Mouse (Mus musculus) myocyte (in vitro differentiated cells): ENCODE measurements around the gene Nufip1. TPM values are rescaled to one million over a fixed set of nuclear protein-coding genes. Genes with fewer than 3 reads are reported as not detected.
"Not testable (repeated sequence)": the region's sequence is repeated elsewhere in the genome, so short reads cannot be mapped to it uniquely, and the experiment has no call there.

ENCODE experiments used
- H3K27me3 ChIP-seq: one replicate; pipeline ENCODE4 v1.6.1; 2011; ENCODE audit not compliant: control insufficient read depth, insufficient read depth, insufficient read length
- H3K36me3 ChIP-seq: one replicate; pipeline ENCODE4 v1.6.1; 2011; ENCODE audit not compliant: control insufficient read depth, insufficient read depth
- H3K4me2 ChIP-seq: one replicate; pipeline ENCODE4 v1.6.1; 2011; ENCODE audit warnings: low read depth, control low read depth
- H3K4me3 ChIP-seq: one replicate; pipeline ENCODE4 v1.5.1; 2011; ENCODE audit warnings: mild to moderate bottlenecking, control low read depth, moderate library complexity
- H3K79me2 ChIP-seq: one replicate; pipeline ENCODE4 v1.6.1; 2011; ENCODE audit not compliant: control insufficient read depth, insufficient read depth
- H3ac ChIP-seq: one replicate; pipeline ENCODE4 v1.6.1; 2011; ENCODE audit not compliant: control insufficient read depth, insufficient read length
- CEBPB ChIP-seq: IDR thresholded peaks from 2 replicates; pipeline ENCODE4 v1.6.1; 2011; ENCODE audit warnings: mild to moderate bottlenecking, moderate library complexity; ENCODE audit not compliant: poor library complexity, insufficient read depth, severe bottlenecking
- E2F4 ChIP-seq: IDR thresholded peaks from one replicate; pipeline ENCODE4 v1.6.1; 2011; ENCODE audit warnings: mild to moderate bottlenecking, control low read depth, moderate library complexity; ENCODE audit not compliant: insufficient read depth
- MAX ChIP-seq: IDR thresholded peaks from one replicate; pipeline ENCODE4 v1.6.1; 2011; ENCODE audit warnings: low read depth, mild to moderate bottlenecking, control low read depth
- MYOD1 ChIP-seq, 3 experiments: IDR thresholded peaks; one replicate each; pipeline ENCODE4 v1.6.1; 2011; ENCODE audit warnings: control low read depth in 2 of 3, low read depth in 2 of 3, mild to moderate bottlenecking in 2 of 3, moderate library complexity in 1 of 3; ENCODE audit not compliant: insufficient read length in 2 of 3, control insufficient read depth in 1 of 3
- MYOG ChIP-seq, 3 experiments: IDR thresholded peaks; one replicate each; pipeline ENCODE4 v1.6.1; 2011; ENCODE audit warnings: control low read depth in 2 of 3, low read depth in 2 of 3, mild to moderate bottlenecking in 2 of 3; ENCODE audit not compliant: insufficient read length in 2 of 3, control insufficient read depth in 1 of 3, insufficient read depth in 1 of 3
- POLR2A ChIP-seq: IDR thresholded peaks from one replicate; pipeline ENCODE4 v1.6.1; 2011; ENCODE audit warnings: low read depth, mild to moderate bottlenecking, control low read depth, moderate library complexity; ENCODE audit not compliant: insufficient read length
- POLR2AphosphoS2 ChIP-seq: IDR thresholded peaks from one replicate; pipeline ENCODE4 v1.6.1; 2011; ENCODE audit warnings: low read depth, control low read depth; ENCODE audit not compliant: insufficient read length
- REST ChIP-seq: IDR thresholded peaks from one replicate; pipeline ENCODE4 v1.6.1; 2011; ENCODE audit warnings: mild to moderate bottlenecking, control low read depth, moderate library complexity; ENCODE audit not compliant: insufficient read depth, insufficient read length
- SRF ChIP-seq: IDR thresholded peaks from one replicate; pipeline ENCODE4 v1.6.1; 2011; ENCODE audit warnings: low read depth; ENCODE audit not compliant: control insufficient read depth, insufficient read length
- TCF12 ChIP-seq: IDR thresholded peaks from one replicate; pipeline ENCODE4 v1.6.1; 2011; ENCODE audit warnings: mild to moderate bottlenecking, control low read depth; ENCODE audit not compliant: poor library complexity, insufficient read depth, severe bottlenecking
- TCF3 ChIP-seq: IDR thresholded peaks from one replicate; pipeline ENCODE4 v1.6.1; 2011; ENCODE audit warnings: low read depth, control low read depth; ENCODE audit not compliant: insufficient read length
- USF1 ChIP-seq: IDR thresholded peaks from one replicate; pipeline ENCODE4 v1.6.1; 2011; ENCODE audit warnings: low read depth, mild to moderate bottlenecking, control low read depth, moderate library complexity
- polyA plus RNA-seq: library from polyadenylated mRNA; unstranded; fragments of >200 nt; fragmentation: generic; extraction: Trizol; gene quantifications from one replicate; pipeline ENCODE4 v1.2.1, GENCODE M21; 2012; ENCODE audit warnings: missing spikeins

Gene Nufip1
- polyA plus RNA-seq, 1 experiment, result 6.1 TPM

GRCm38 (mm10) chr14:76153003-76153675 lies 42.4 kb downstream of the Nufip1 start:
- H3K27me3 ChIP-seq, result no peaks in the 10 kb centered on the region
- H3ac ChIP-seq, result peak overlapping the region; percentile 63
- peak overlapping the region; percentile 34 for H3K4me3 ChIP-seq
- H3K79me2 ChIP-seq, result no peaks in the 10 kb centered on the region
- no peaks in the 10 kb centered on the region for H3K36me3 ChIP-seq
- H3K4me2 ChIP-seq, result peak overlapping the region; percentile 81
- TF ChIP-seq TCF3 (no peak), MYOD1 (IDR thresholded peaks at IDR 0.05; ENCODE audit: control insufficient read depth in 1 of 3, insufficient read length in 2 of 3, low read depth in 2 of 3) (peak in 2 of 3 experiments; percentile 36 to 46)

- peak overlapping the region; percentile 81 for H3K4me2 ChIP-seq
- TF ChIP-seq MYOG (IDR thresholded peaks at IDR 0.05; ENCODE audit: control insufficient read depth in 1 of 3, insufficient read depth in 1 of 3, insufficient read length in 2 of 3, low read depth in 2 of 3) (no peak), CEBPB (no peak), REST (no peak), POLR2AphosphoS2 (no peak), SRF (no peak), TCF3 (no peak), MAX (no peak), MYOD1 (IDR thresholded peaks at IDR 0.05; ENCODE audit: control insufficient read depth in 1 of 3, insufficient read length in 2 of 3, low read depth in 2 of 3) (no peak), POLR2A (no peak), USF1 (no peak), TCF12 (no peak), E2F4 (no peak)
- H3ac ChIP-seq, result no peak overlapping the region
- no peaks in the 10 kb centered on the region for H3K36me3 ChIP-seq
- H3K4me3 ChIP-seq, result peak overlapping the region; percentile 34
- H3K79me2 ChIP-seq, result no peaks in the 10 kb centered on the region
- H3K27me3 ChIP-seq, result no peaks in the 10 kb centered on the region
These were observed 43.1 kb downstream of the Nufip1 start for GRCm38 (mm10) chr14:76153828-76154227.

GRCm38 (mm10) chr14:76158192-76158785 lies 47.6 kb downstream of the Nufip1 start:
- no peaks in the 10 kb centered on the region for H3K79me2 ChIP-seq
- no peaks in the 10 kb centered on the region for H3K27me3 ChIP-seq
- H3K4me3 ChIP-seq, result no peak overlapping the region
- no peak overlapping the region for H3K4me2 ChIP-seq
- H3K36me3 ChIP-seq, result no peaks in the 10 kb centered on the region
- no peak overlapping the region for H3ac ChIP-seq
- no peak for TF ChIP-seq E2F4
- TF ChIP-seq TCF3, result no peak
- TF ChIP-seq POLR2A, result no peak
- TF ChIP-seq REST, result no peak
- TF ChIP-seq MAX, result no peak
- TF ChIP-seq POLR2AphosphoS2, result no peak
- no peak for TF ChIP-seq MYOD1 (IDR thresholded peaks at IDR 0.05; ENCODE audit: control insufficient read depth in 1 of 3, insufficient read length in 2 of 3, low read depth in 2 of 3)
- no peak for TF ChIP-seq USF1
- TF ChIP-seq TCF12, result no peak
- TF ChIP-seq MYOG (IDR thresholded peaks at IDR 0.05; ENCODE audit: control insufficient read depth in 1 of 3, insufficient read depth in 1 of 3, insufficient read length in 2 of 3, low read depth in 2 of 3), result no peak
- TF ChIP-seq SRF, result no peak
- TF ChIP-seq CEBPB, result no peak

- not testable (repeated sequence) for H3K4me3 ChIP-seq, H3K4me2 ChIP-seq, H3K36me3 ChIP-seq, H3K27me3 ChIP-seq, H3ac ChIP-seq, H3K79me2 ChIP-seq
These were observed 49.9 kb downstream of the Nufip1 start for GRCm38 (mm10) chr14:76160580-76160979.

GRCm38 (mm10) chr14:76164236-76164635 lies 53.5 kb downstream of the Nufip1 start:
- TF ChIP-seq MYOD1 (IDR thresholded peaks at IDR 0.05; ENCODE audit: control insufficient read depth in 1 of 3, insufficient read length in 2 of 3, low read depth in 2 of 3) (no peak), MAX (no peak), MYOG (IDR thresholded peaks at IDR 0.05; ENCODE audit: control insufficient read depth in 1 of 3, insufficient read depth in 1 of 3, insufficient read length in 2 of 3, low read depth in 2 of 3) (no peak), TCF3 (no peak), SRF (no peak), POLR2AphosphoS2 (no peak), E2F4 (no peak), USF1 (no peak), POLR2A (no peak)
- no peak overlapping the region for H3K4me3 ChIP-seq
- H3K36me3 ChIP-seq, result no peaks in the 10 kb centered on the region
- H3K27me3 ChIP-seq, result no peaks in the 10 kb centered on the region
- peak overlapping the region; percentile 48 for H3K4me2 ChIP-seq
- H3ac ChIP-seq, result no peak overlapping the region
- no peaks in the 10 kb centered on the region for H3K79me2 ChIP-seq
